Mouse (Mus musculus) lung, postnatal 0 days (tissue): ENCODE measurements at regions not wholly inside any gene's neighbourhood (a gene's known extent, or its start where the extent isn't known, plus 50 kb on each side); places are given as distances from the start of the nearest gene placed in this dataset.

Experiments
- ATAC-seq: fragments of 200-750 bp; cut with Nextera tagmentation; 2 replicates; pipeline ENCODE4 v1.8.0; 2017; ENCODE audit warnings: moderate library complexity
- DNase-seq: peaks from one replicate; pipeline ENCODE4 v3.0.0-alpha.2; 2016; ENCODE audit warnings: low spot score
- H3K27ac ChIP-seq: fragments of 300-500 bp; sonication (generic); 2 replicates; pipeline ENCODE4 v1.5.1; 2014; ENCODE audit warnings: antibody characterized with exemption, mild to moderate bottlenecking, low read length, mixed read lengths
- H3K27me3 ChIP-seq: fragments of 300-500 bp; sonication (generic); replicated peaks from 2 replicates; pipeline ENCODE4 v1.6.1; 2014; ENCODE audit warnings: low read length, mixed read lengths; ENCODE audit not compliant: insufficient read depth
- H3K36me3 ChIP-seq: fragments of 300-500 bp; sonication (generic); 2 replicates; pipeline ENCODE4 v1.6.1; 2014; ENCODE audit warnings: low read length, mixed read lengths; ENCODE audit not compliant: insufficient read depth
- H3K4me1 ChIP-seq: fragments of 300-500 bp; sonication (generic); 2 replicates; pipeline ENCODE4 v1.6.1; 2014; ENCODE audit warnings: antibody characterized with exemption, low read depth, low read length, mixed read lengths; ENCODE audit not compliant: insufficient read depth
- H3K4me2 ChIP-seq: fragments of 300-500 bp; sonication (generic); replicated peaks from 2 replicates; pipeline ENCODE4 v1.6.1; 2014; ENCODE audit warnings: low read depth, mild to moderate bottlenecking, low read length, moderate library complexity, mixed read lengths
- H3K4me3 ChIP-seq: fragments of 300-500 bp; sonication (generic); 2 replicates; pipeline ENCODE4 v1.5.1; 2014; ENCODE audit warnings: low read depth, low read length
- H3K9ac ChIP-seq: fragments of 300-500 bp; sonication (generic); replicated peaks from 2 replicates; pipeline ENCODE4 v1.6.1; 2014; ENCODE audit warnings: low read depth, mild to moderate bottlenecking
- H3K9me3 ChIP-seq: fragments of 300-500 bp; sonication (generic); 2 replicates; pipeline ENCODE4 v1.6.1; 2016; ENCODE audit warnings: low read length, mixed read lengths
- CTCF ChIP-seq: IDR thresholded peaks from 2 replicates; pipeline ENCODE4 v1.5.1; 2016; ENCODE audit warnings: antibody characterized with exemption, mild to moderate bottlenecking
- EP300 ChIP-seq: IDR thresholded peaks from 2 replicates; pipeline ENCODE4 v1.6.1; 2016; ENCODE audit warnings: antibody characterized with exemption, mild to moderate bottlenecking, control low read depth
- WGBS: fragments of 180-500 bp; shearing (Covaris S2); extraction: QIAGEN DNeasy Blood & Tissue Kit; methylation state at CpG from one replicate; pipeline ENCODE4 v1.1.7; 2014; 5-methylcytosine and 5-hydroxymethylcytosine counted together

- WGBS: 57% methylated on average over 6 of the region's 6 CpGs
- Histone ChIP-seq H3K9ac (no peak overlapping the region), H3K9me3 (no peaks in the 10 kb centered on the region), H3K4me3 (no peak overlapping the region), H3K36me3 (no peaks in the 10 kb centered on the region), H3K27ac (no peak overlapping the region), H3K4me2 (no peak overlapping the region), H3K27me3 (no peaks in the 10 kb centered on the region), H3K4me1 (no peaks in the 10 kb centered on the region)
- DNase-seq (no peak), ATAC-seq (no peak)
- TF ChIP-seq EP300 (no peak), CTCF (peak; percentile 32)
Measured at GRCm38 (mm10) chr13:59351461-59351860, 233.6 kb downstream of the Agtpbp1 start.

DNA sequence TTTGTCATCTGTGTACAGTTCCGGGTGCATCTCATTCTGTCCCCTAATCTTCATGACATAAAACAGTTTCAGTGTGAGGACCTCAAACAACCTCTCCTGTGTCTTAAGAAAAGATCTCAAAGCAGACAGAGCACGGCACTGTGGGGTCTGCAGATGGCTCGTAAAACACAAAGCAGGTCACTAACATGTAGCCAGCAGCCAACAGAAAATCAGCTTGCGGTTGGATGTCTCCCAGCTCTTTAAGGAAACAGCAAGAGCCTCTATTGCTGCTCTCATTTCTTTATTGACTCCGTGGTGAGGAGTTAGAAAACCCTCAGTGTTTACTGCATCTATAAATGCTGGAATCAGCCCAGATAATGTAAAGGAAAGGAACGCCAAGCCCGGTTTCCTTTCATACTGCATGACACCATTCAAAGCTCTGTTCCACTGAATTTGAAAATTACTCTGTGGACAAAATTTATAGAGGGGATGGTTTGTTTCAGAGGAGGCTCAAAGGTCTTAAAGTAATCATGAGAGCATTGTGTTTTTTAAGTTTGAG lies 234.3 kb downstream of the Agtpbp1 start:
- H3K27ac ChIP-seq: no peak overlapping the region
- 68% methylated on average over 7 of the region's 7 CpGs for WGBS
- TF ChIP-seq CTCF: no peak
- TF ChIP-seq EP300: no peak
- H3K9ac ChIP-seq: no peak overlapping the region
- ATAC-seq (no peak), DNase-seq (no peak)
- H3K4me2 ChIP-seq: no peak overlapping the region
- H3K4me3 ChIP-seq: no peak overlapping the region
- H3K36me3 ChIP-seq: no peaks in the 10 kb centered on the region
- no peaks in the 10 kb centered on the region for H3K4me1 ChIP-seq
- H3K9me3 ChIP-seq: no peaks in the 10 kb centered on the region
- H3K27me3 ChIP-seq: no peaks in the 10 kb centered on the region

DNA sequence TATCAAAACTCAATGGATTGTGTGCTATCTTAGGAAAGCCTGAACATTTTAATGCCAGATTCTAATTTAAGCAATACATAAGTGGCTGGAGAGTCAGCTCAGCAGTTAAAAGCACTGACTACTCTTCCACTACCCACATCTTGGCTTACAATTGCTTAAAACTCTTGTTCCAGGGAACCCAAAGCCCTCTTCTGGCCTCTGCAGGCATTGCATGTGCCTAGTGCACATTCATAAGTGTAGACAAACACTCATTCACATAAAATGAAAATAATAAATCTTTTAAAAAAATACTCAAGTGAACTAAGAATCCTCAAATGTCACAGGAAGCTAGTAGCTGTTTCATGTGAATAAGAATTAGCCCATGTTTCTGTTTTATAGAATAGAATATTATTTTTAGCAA lies 236.5 kb downstream of the Agtpbp1 start:
- Histone ChIP-seq H3K27ac (no peak overlapping the region), H3K9ac (no peak overlapping the region), H3K36me3 (no peaks in the 10 kb centered on the region), H3K4me1 (no peaks in the 10 kb centered on the region), H3K9me3 (no peaks in the 10 kb centered on the region), H3K4me2 (no peak overlapping the region), H3K27me3 (no peaks in the 10 kb centered on the region; the same call in 1 of the 2 replicates), H3K4me3 (no peak overlapping the region)
- ATAC-seq (no peak), DNase-seq (no peak)
- TF ChIP-seq EP300: no peak
- TF ChIP-seq CTCF: no peak

- Histone ChIP-seq H3K9me3 (no peaks in the 10 kb centered on the region), H3K4me3 (no peak overlapping the region), H3K4me1 (no peaks in the 10 kb centered on the region), H3K9ac (no peak overlapping the region), H3K36me3 (no peaks in the 10 kb centered on the region), H3K4me2 (no peak overlapping the region), H3K27ac (no peak overlapping the region), H3K27me3 (no peaks in the 10 kb centered on the region; the same call in 1 of the 2 replicates)
- ATAC-seq: no peak
- 74% methylated on average over 13 of the region's 13 CpGs for whole genome bisulfite sequencing
- DNase-seq: no peak
- no peak for TF ChIP-seq EP300
- TF ChIP-seq CTCF: no peak
Measured at GRCm38 (mm10) chr13:59341871-59342270, 243.2 kb downstream of the Agtpbp1 start.

GRCm38 (mm10) chr13:59338436-59338835 lies 246.6 kb downstream of the Agtpbp1 start:
- H3K36me3 ChIP-seq: no peaks in the 10 kb centered on the region
- H3K4me2 ChIP-seq: no peak overlapping the region
- no peaks in the 10 kb centered on the region for H3K9me3 ChIP-seq
- no peaks in the 10 kb centered on the region for H3K27me3 ChIP-seq
- H3K27ac ChIP-seq: no peak overlapping the region
- H3K9ac ChIP-seq: no peak overlapping the region
- TF ChIP-seq CTCF (no peak), EP300 (no peak)
- DNase-seq (no peak), ATAC-seq (no peak)
- no peak overlapping the region for H3K4me3 ChIP-seq
- no peaks in the 10 kb centered on the region for H3K4me1 ChIP-seq
- WGBS: 90% methylated on average over 9 of the region's 9 CpGs

DNA sequence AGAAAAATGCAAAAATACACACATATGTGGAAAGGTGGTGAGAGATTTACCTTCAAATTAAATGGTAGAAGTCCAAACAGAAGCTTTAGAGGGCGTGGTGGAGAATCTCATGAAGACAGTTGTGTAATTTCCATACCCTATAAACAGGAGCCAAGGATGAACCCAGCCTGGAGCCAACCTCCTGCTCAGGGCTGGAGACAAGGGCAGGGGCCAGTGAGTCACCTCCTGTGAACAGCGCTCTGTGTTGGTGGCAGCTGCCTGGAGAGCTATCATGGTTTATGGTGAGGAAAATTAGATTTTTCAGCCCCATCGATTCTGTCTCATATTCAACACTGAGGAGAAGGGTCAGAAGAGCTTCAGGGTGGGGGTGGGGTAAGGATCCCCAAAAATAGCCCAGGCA lies 261.1 kb downstream of the Agtpbp1 start:
- Histone ChIP-seq H3K9ac (no peak overlapping the region), H3K27ac (no peak overlapping the region)

DNA sequence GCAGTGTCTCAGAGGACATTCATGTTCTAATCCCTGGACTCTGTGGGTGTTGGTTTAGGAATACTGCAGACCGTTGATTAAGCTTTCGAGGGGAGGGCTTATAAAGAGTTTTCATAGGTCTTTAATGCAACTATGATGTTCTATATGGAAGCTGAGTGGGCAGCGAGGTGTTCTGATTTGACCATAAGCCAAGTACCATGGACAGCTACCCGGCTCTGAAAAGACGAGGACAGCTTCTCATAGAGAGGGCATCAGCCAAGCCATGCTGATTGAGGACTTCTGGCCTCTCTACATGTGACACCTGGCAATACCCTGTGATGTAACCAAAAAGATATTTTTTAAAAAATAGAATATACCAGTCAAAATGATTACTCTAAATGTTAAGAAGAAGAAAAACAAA lies 261.6 kb downstream of the Agtpbp1 start:
- Histone ChIP-seq H3K4me2 (no peak overlapping the region), H3K9me3 (no peaks in the 10 kb centered on the region), H3K4me1 (no peaks in the 10 kb centered on the region), H3K4me3 (no peak overlapping the region), H3K27ac (no peak overlapping the region), H3K27me3 (no peaks in the 10 kb centered on the region), H3K36me3 (no peaks in the 10 kb centered on the region), H3K9ac (no peak overlapping the region)
- WGBS: 31% methylated on average over 5 of the region's 5 CpGs
- ATAC-seq (no peak), DNase-seq (peak; percentile 12)
- TF ChIP-seq CTCF (no peak), EP300 (no peak)

More for the DNA sequence above, 261.1 kb downstream of the Agtpbp1 start:
- Histone ChIP-seq H3K36me3 (no peaks in the 10 kb centered on the region), H3K4me2 (no peak overlapping the region), H3K4me1 (no peaks in the 10 kb centered on the region), H3K4me3 (no peak overlapping the region), H3K27me3 (no peaks in the 10 kb centered on the region), H3K9me3 (no peaks in the 10 kb centered on the region)
- TF ChIP-seq CTCF (no peak), EP300 (no peak)
- WGBS: 79% methylated on average over 3 of the region's 3 CpGs
- DNase-seq (no peak), ATAC-seq (no peak)
